Mouse (Mus musculus) neural tube, embryonic 13.5 days (tissue): ENCODE results near the gene Hmgcll1. TPM values are rescaled to one million over a fixed set of nuclear protein-coding genes. Genes with fewer than 3 reads are reported as not detected.
A peak's percentile ranks its signal among the peaks of the same experiment; 100 is the strongest.

Experiments used
- ATAC-seq: fragments of 200-750 bp; cut with Nextera tagmentation; 2 replicates; pipeline ENCODE4 v1.8.0; 2017; ENCODE audit warnings: low read depth, mild to moderate bottlenecking, moderate TSS enrichment, moderate library complexity
- H3K27ac ChIP-seq: fragments of 300-500 bp; sonication (generic); replicated peaks from 2 replicates; pipeline ENCODE4 v1.5.1; 2015; ENCODE audit warnings: moderate library complexity, mild to moderate bottlenecking, inconsistent platforms
- H3K27me3 ChIP-seq: fragments of 300-500 bp; sonication (generic); 2 replicates; pipeline ENCODE4 v1.6.1; 2015; ENCODE audit warnings: mild to moderate bottlenecking, inconsistent platforms
- H3K36me3 ChIP-seq: fragments of 300-500 bp; sonication (generic); 2 replicates; pipeline ENCODE4 v1.6.1; 2015; ENCODE audit warnings: mild to moderate bottlenecking, inconsistent platforms
- H3K4me1 ChIP-seq: fragments of 300-500 bp; sonication (generic); replicated peaks from 2 replicates; pipeline ENCODE4 v1.6.1; 2015; ENCODE audit warnings: inconsistent platforms
- H3K4me2 ChIP-seq: fragments of 300-500 bp; sonication (generic); 2 replicates; pipeline ENCODE4 v1.6.1; 2015; ENCODE audit warnings: inconsistent platforms, mild to moderate bottlenecking, moderate library complexity
- H3K4me3 ChIP-seq: fragments of 300-500 bp; sonication (generic); 2 replicates; pipeline ENCODE4 v1.5.1; 2015; ENCODE audit warnings: mild to moderate bottlenecking, inconsistent platforms
- H3K9ac ChIP-seq: fragments of 300-500 bp; sonication (generic); 2 replicates; pipeline ENCODE4 v1.6.1; 2015; ENCODE audit warnings: moderate library complexity, mild to moderate bottlenecking, inconsistent platforms
- H3K9me3 ChIP-seq: fragments of 300-500 bp; sonication (generic); 2 replicates; pipeline ENCODE4 v1.6.1; 2016; ENCODE audit warnings: inconsistent platforms
- WGBS: fragments of 180-500 bp; shearing (Covaris S2); methylation state at CpG from one replicate; pipeline ENCODE4 v1.1.7; 2015; 5-methylcytosine and 5-hydroxymethylcytosine counted together
- polyA plus RNA-seq: library from polyadenylated mRNA; unstranded; fragments of >200 nt; fragmentation: Nextera tagmentation; extraction: Ambion mirVana; gene quantifications from 2 replicates; pipeline ENCODE4 v1.2.1, GENCODE M21; 2015

The Hmgcll1 gene
- polyA plus RNA-seq, result 21.3 and 22.5 TPM in 2 replicates

DNA sequence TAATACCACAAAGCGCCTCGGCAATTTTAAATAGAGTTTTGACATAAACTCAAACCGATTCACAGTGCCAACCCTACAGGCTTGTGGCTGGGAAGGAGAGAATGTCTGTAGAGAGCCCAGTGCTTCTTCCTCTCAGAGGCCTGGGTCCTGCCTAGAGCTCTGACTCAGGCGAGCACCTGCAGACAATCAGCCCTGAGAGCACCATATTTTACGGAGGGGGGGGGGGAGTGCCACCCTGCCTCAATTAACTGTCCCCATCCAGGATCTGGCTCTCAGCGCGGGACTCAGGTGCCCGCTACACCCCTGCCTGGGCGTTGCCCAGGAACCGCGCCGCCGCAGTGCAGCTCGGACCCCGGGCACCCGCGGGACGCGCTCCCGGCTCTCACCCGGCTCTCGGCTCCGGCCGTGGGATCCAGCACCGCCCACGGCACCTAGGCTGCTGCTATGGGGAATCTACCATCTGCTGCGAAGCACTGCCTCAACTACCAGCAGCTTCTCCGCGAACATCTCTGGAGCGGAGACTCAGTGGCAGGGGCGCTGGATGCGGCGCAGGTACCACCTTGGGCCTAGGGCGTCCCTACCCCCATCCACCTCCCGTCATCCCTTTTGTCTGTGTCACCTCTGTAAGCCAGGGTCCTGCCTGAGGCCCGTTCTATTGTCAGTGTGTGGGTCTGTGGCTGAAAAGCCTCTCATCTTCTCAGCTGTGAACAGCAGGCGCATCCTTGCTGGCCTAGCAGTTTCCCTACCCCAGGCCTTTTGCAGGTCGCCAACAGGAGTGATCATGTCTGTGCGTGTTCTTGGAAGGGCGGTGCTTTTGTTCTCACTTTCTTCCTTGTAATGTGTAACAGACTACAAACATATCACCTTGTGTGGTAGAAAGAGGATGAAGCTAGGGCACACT is at the start of gene Hmgcll1:
TSS of gene Hmgcll1 (plus strand) at position 225 of the 901 bp plus-strand sequence.
- Histone ChIP-seq H3K4me1 (peaks cover 26% of the 10 kb centered on the region), H3K9me3 (no peaks in the 10 kb centered on the region), H3K27ac (peak within 1 kb of the TSS; percentile 96), H3K4me3 (peak within 1 kb of the TSS; percentile 61), H3K4me2 (peak within 1 kb of the TSS; percentile 74), H3K9ac (peak within 1 kb of the TSS; percentile 85), H3K36me3 (no peaks in the 10 kb centered on the region), H3K27me3 (no peaks in the 10 kb centered on the region)
- peak; percentile 94 for ATAC-seq
- 3% methylated on average over 40 of the region's 40 CpGs for WGBS

DNA sequence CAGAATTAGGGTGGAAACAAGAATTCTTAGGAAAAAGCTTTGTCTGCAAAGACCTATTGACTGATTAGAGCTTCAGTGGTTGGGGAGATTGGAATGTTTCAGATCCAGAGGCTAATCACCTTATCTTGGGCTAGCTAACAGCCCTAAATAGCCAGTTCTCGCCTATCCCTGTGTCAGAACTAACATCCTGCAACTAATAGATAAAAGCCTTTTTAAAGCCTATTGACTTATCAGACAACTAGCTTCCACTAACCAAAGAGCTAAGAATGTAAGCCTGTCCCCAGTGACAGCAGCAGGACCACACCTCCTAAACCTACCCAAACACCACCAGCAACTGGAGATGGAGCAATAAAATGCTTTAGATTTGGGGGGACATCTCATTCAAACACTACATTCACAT is 34.6 kb upstream of the Hmgcll1 start:
- 52% methylated on average over 1 of the region's 1 CpGs for WGBS
- Histone ChIP-seq H3K4me3 (no peak overlapping the region), H3K27me3 (no peaks in the 10 kb centered on the region), H3K9ac (no peak overlapping the region), H3K9me3 (no peaks in the 10 kb centered on the region), H3K4me2 (no peak overlapping the region), H3K36me3 (no peaks in the 10 kb centered on the region), H3K4me1 (no peaks in the 10 kb centered on the region), H3K27ac (no peak overlapping the region)
- no peak for ATAC-seq

DNA sequence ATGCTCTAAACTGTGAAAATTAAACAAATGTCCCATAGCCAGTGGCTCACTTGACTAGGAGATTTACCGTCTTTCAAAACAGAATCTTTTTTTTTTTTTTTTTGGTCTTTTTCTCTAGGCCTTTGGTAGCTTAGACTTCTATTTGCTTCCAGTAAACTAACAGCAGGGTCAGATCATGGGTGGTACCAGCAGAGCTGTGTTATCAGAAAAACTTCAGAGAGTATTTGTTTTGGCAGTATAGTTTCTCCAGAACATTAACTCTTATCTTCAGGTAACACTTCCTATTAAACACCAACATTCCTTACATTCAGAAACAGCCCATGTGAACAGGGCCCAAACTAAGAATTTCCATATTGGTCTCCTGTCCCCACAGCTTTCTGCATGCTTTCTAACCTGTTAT is 33.5 kb upstream of the Hmgcll1 start:
- Histone ChIP-seq H3K27me3 (no peaks in the 10 kb centered on the region), H3K4me2 (no peak overlapping the region), H3K4me1 (no peaks in the 10 kb centered on the region), H3K9ac (no peak overlapping the region), H3K9me3 (no peaks in the 10 kb centered on the region), H3K27ac (no peak overlapping the region), H3K4me3 (no peak overlapping the region), H3K36me3 (no peaks in the 10 kb centered on the region)
- 88% methylated on average over 1 of the region's 1 CpGs for WGBS
- no peak for ATAC-seq

DNA sequence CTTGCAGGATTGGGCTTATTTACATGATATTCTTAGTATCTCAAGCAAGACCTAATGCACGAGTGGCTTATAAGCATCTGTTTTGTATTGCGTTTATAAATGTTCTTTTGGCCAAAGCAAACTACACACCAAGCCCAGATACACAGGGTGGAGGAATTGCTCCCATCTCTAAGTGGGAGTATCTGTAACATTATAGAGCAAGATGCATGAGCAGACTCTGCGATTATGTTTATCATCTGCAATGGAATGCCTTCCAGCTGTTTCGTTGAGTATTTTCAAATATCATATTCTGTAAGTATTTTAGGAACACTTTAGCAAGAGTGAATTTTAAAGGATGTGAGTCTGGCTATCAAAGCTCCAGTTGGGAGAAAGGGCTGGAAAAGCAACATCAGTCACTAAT is 25.2 kb upstream of the Hmgcll1 start:
- no peak for ATAC-seq
- Histone ChIP-seq H3K4me3 (no peak overlapping the region), H3K9me3 (no peaks in the 10 kb centered on the region), H3K36me3 (no peaks in the 10 kb centered on the region), H3K9ac (no peak overlapping the region), H3K4me1 (no peaks in the 10 kb centered on the region), H3K27me3 (no peaks in the 10 kb centered on the region), H3K27ac (no peak overlapping the region), H3K4me2 (no peak overlapping the region)
- 90% methylated on average over 4 of the region's 4 CpGs for WGBS

DNA sequence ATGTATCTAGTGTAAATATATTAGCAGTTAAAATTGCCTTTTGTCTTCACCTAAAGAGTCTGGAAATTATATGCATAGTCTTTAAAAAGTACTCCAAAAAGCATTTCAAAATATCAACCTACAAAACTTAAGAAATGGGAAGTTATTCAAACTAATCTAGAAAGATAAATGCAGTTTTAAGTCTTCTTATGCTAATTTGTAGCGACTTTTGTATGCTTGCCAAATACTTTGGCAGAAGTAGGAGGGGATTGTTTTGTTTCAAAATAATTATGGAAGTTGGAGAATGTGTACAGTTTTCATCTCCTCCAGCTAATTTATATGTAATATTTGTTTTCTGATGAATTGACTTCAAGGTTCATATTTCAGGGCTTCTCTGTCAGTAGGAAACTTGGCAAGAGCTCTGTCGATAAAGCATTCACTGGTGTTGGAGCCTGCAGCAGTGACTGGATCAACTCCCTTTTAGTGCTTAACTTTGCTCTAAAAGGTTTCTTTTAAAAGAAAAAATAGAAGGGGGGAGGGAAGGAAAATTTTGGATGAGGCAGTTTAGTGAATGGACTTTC is 15.8 kb upstream of the Hmgcll1 start:
- Histone ChIP-seq H3K9me3 (no peaks in the 10 kb centered on the region), H3K27me3 (peaks cover 3% of the 10 kb centered on the region), H3K4me1 (peaks cover 15% of the 10 kb centered on the region), H3K4me2 (no peak overlapping the region), H3K4me3 (no peak overlapping the region), H3K9ac (no peak overlapping the region), H3K27ac (no peak overlapping the region), H3K36me3 (no peaks in the 10 kb centered on the region)
- ATAC-seq, result no peak
- 60% methylated on average over 2 of the region's 2 CpGs for WGBS

DNA sequence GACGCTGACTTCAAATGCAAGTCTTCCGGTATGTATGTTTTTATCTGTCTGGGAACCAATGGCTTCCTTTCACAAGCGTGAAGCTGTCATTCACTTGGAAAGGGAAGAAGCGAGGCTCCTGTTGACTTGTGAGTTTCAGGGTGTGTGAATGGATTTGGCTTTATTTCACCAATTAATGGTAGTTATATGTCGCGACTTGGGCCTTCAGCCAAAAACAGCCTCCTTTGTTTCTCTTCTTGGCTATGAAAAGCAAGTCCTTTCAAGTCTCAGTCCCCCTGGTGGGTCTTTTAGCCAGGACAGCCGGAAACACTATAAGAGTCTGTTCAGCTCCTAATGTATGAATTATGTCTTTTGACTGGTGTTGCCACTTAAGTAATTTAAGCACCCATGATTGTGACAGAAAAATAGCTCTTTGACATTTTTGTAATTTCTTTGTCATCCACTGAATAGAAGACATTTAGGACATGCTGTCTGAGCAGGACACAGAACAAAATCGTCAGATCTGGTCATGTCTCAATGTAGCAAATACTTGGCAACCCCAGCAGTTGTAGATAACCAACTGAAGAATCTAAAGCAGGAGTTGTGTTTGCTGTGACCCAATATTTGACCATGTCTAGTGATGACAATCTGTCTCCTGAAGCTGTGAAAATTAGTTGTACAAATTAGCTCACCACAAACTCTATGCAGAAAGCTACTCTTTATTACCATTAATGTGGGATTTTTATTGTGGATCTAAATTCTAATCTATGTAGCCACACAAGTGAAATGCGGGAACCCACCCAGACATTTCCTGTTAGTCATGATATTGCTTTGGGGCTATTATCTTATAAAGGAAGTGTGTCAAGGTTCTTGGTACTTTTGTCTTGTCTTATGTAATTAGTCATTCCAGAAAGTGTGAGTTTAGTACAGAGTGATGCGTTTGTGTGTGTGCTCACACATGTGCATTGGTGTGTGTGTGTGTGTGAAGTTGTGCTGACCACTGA is 13.5 kb upstream of the Hmgcll1 start:
- 28% methylated on average over 10 of the region's 10 CpGs for WGBS
- Histone ChIP-seq H3K27me3 (peaks cover 3% of the 10 kb centered on the region), H3K9me3 (no peaks in the 10 kb centered on the region), H3K36me3 (no peaks in the 10 kb centered on the region), H3K27ac (no peak overlapping the region), H3K4me1 (peaks cover 15% of the 10 kb centered on the region), H3K4me3 (no peak overlapping the region), H3K9ac (no peak overlapping the region), H3K4me2 (peak overlapping the region; percentile 26; the same call in 1 of the 2 replicates)
- no peak; the same call in 1 of the 2 replicates for ATAC-seq

DNA sequence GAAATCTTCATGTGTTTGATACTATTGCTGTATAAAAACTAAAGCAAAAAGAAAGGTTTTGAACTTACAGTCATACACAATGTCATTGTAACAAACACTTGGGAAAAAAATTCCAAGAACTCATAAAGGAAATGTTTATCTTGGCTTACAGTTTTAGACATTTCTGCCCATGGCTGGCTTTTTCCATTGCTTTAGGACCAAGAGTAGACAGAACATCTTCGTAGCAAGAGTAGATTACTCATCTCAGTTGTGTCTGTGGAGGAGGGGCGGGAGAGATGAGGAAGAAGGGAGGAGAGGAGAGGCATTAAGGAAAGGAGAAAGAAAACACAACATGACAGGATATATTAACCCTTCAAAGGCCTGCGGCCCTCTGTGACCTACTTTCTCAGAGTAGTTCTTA is 11.6 kb upstream of the Hmgcll1 start:
- WGBS, result 82% methylated on average over 3 of the region's 3 CpGs
- Histone ChIP-seq H3K9me3 (no peaks in the 10 kb centered on the region), H3K4me2 (no peak overlapping the region), H3K27me3 (peaks cover 3% of the 10 kb centered on the region), H3K4me1 (peaks cover 15% of the 10 kb centered on the region), H3K9ac (no peak overlapping the region), H3K27ac (no peak overlapping the region), H3K4me3 (no peak overlapping the region), H3K36me3 (no peaks in the 10 kb centered on the region)
- ATAC-seq, result no peak

DNA sequence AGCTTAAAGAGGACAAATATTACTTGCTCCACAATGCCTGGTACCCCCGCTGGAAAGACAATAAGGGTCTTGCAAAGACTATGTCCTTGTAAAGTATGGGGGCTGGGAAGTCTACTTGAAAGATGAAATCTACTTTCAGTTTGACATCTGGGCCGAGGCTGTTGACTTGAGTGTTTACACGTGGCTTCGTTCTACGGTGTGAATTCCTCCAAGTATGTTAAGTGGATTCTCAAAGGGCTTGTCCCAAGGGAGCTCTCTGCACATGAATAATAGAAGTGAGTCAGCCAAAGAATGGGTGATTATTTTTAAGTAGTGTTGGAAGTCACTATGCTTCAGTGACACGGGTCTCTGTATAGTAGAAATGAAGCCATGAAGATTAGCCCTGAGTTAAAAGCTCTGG is 11.0 kb upstream of the Hmgcll1 start:
- no peak overlapping the region for H3K4me3 ChIP-seq
- 69% methylated on average over 6 of the region's 6 CpGs for WGBS
- H3K27ac ChIP-seq, result no peak overlapping the region
- peaks cover 15% of the 10 kb centered on the region for H3K4me1 ChIP-seq
- ATAC-seq, result no peak
- H3K4me2 ChIP-seq, result no peak overlapping the region
- no peaks in the 10 kb centered on the region for H3K9me3 ChIP-seq
- no peaks in the 10 kb centered on the region for H3K36me3 ChIP-seq
- no peak overlapping the region for H3K9ac ChIP-seq
- H3K27me3 ChIP-seq, result peaks cover 3% of the 10 kb centered on the region

DNA sequence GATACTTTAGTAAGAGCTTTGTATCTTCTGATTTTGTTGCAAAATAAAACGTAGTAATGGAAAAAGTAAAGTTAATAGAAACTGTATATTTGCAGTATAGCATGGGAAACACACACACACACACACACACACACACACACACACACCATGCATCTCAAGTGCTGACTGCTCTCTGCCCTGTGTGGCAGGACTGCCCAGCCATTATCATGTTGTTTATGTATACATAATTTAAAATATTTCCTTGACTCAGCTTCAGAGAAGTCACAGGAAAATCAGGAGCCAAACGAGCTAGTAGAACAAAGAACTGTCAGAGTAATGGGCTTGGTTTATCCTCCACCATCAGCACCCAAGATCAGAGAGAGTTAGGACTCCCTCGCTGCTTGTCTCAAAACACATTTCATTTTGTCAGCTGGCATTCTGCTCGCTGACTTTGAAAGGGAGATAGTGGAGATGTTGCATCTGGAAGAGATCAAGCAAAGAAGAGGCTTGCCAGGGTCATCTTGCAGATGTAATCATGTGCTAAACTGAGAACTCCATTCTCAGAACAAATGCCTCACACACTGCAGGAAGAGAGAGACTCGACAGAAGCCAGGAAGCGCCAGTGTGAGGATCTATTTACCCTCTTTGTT is 7.2 kb upstream of the Hmgcll1 start:
- WGBS, result 54% methylated on average over 6 of the region's 6 CpGs
- Histone ChIP-seq H3K4me1 (no peaks in the 10 kb centered on the region), H3K4me3 (no peak overlapping the region), H3K27me3 (peaks cover 3% of the 10 kb centered on the region; the same call in 1 of the 2 replicates), H3K4me2 (no peak overlapping the region), H3K36me3 (no peaks in the 10 kb centered on the region), H3K9me3 (no peaks in the 10 kb centered on the region), H3K9ac (no peak overlapping the region), H3K27ac (no peak overlapping the region)
- ATAC-seq, result no peak

DNA sequence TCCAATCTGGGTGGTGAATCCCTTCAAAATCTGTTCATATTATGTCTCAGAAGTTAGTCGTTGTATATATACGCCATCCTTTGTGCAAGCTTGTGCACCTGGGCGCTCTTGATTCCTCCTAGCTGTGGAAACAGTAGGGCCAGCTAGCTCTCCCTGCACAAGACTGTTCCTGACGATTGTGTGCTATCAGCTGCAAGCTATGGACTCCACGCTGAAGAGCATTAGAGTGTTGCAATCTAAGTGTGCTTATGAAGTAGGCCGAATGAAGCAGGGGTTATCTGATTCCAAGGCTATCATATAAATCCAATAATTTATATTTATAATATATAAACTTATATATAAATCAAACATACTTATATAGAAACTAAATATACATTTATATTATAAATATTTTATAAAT is 866 bp upstream of the Hmgcll1 start:
- no peaks in the 10 kb centered on the region for H3K27me3 ChIP-seq
- no peak overlapping the region for H3K4me3 ChIP-seq
- no peak for ATAC-seq
- no peaks in the 10 kb centered on the region for H3K36me3 ChIP-seq
- H3K9ac ChIP-seq, result no peak overlapping the region
- 85% methylated on average over 6 of the region's 6 CpGs for WGBS
- H3K4me1 ChIP-seq, result peaks cover 26% of the 10 kb centered on the region
- H3K9me3 ChIP-seq, result no peaks in the 10 kb centered on the region
- no peak overlapping the region for H3K4me2 ChIP-seq
- H3K27ac ChIP-seq, result no peak overlapping the region

DNA sequence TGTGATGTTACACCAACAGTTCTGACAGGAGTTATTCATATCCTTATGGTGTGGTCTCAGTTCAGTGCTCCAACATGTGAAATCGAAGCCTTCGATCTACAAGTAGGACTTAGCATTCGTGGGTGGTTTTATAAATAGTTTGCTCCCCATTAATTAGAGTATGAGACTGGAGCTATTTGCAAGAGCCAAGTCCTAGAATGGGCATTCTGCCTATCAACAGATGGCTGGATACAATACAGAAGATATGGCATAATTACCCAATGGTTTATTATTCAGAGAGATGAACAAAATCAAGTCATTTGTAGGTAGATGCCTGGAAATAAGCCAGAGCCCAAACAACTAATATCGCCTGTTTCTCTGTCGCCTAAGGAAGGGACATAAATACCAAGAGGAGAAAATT is 1.3 kb downstream of the Hmgcll1 start:
- H3K4me1 ChIP-seq, result peaks cover 26% of the 10 kb centered on the region
- H3K4me2 ChIP-seq, result peak overlapping the region; percentile 74
- ATAC-seq, result no peak
- no peak overlapping the region for H3K9ac ChIP-seq
- 88% methylated on average over 5 of the region's 5 CpGs for WGBS
- no peaks in the 10 kb centered on the region for H3K27me3 ChIP-seq
- H3K36me3 ChIP-seq, result no peaks in the 10 kb centered on the region
- H3K4me3 ChIP-seq, result peak overlapping the region; percentile 61; the same call in 1 of the 2 replicates
- no peaks in the 10 kb centered on the region for H3K9me3 ChIP-seq
- H3K27ac ChIP-seq, result no peak overlapping the region
